Mouse (Mus musculus) adrenal gland, postnatal 36 days (tissue): ENCODE results near the gene Gm13199. TPM values are rescaled to one million over a fixed set of nuclear protein-coding genes. Genes with fewer than 3 reads are reported as not detected.

Experiments used
- DNase-seq, 2 experiments: peaks; one replicate each; pipeline ENCODE4 v3.0.0; 2021; ENCODE audit warnings: mixed read lengths in 1 of 2
- long read RNA-seq, 2 experiments: library from polyadenylated mRNA; stranded (forward); transcript quantifications; one replicate each; pipeline ENCODE4 v2.0.0; 2021; ENCODE audit warnings: borderline sequencing depth in 2 of 2
- total RNA-seq, 2 experiments: library from RNA; stranded (reverse); gene quantifications; 2 replicates each; pipeline ENCODE4 v1.2.3; 2021

Gene Gm13199
- total RNA-seq = under 1 TPM; 0.66 to 0.73 TPM
- long read RNA-seq, experiment 1 = 0 reads
- long read RNA-seq, experiment 2 = 0 reads

DNA sequence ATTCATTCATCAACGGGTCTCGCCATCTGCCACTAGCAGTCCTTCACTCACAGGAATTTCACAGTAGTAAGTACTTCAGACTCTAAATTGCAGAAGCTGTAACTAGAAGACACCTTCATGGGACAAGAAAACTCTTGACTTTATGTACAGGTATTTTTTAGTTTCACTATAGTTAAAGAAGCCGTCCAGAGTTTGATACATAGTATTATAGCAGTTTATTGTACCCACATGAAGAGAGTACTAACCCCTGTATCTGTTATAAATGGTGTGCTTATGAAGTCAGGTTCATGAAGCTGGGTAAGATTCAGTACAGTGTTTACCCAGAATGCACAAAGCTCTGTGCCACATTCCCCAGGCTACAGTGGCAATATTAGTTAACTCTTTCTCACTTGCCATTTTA lies at the start of gene Gm13199:
Gene Gm13199, minus strand, starts transcription at position 101 of the 400 bp plus-strand sequence.
- no peak for DNase-seq

GRCm38 (mm10) chr2:5911282-5911965 lies 48.7 kb upstream of the Gm13199 start:
- DNase-seq = no peak

GRCm38 (mm10) chr2:5906625-5907024 lies 43.9 kb upstream of the Gm13199 start:
- DNase-seq = peak; percentile 40 to 65

DNA sequence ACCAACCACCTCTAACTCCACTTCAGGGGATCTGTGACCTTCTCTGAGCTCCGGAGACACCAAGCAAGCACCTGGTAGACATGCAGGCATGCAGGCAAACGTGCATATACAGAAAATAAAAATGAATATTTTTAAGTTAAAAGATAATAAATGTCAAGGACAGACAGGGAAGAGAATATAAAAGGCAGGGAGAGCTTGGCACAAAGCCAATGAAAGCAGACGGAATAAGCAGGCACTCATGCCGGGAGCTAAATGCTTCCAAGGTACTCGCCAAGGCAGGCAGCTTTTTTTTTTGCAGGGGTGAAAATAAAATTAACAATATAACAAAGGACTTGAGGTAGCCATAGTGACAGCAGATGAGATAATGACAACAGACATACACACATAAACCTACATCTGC lies 43.4 kb upstream of the Gm13199 start:
- peak; percentile 50 to 76 for DNase-seq

- DNase-seq = peak; percentile 25 to 55
Measured at GRCm38 (mm10) chr2:5900145-5900544, 37.4 kb upstream of the Gm13199 start.

GRCm38 (mm10) chr2:5894843-5895570 lies 32.3 kb upstream of the Gm13199 start, which contains the start of gene Sec61a2:
TSS of gene Sec61a2 (minus strand) at chr2:5895432.
- peak; percentile 99 to 100 for DNase-seq

DNA sequence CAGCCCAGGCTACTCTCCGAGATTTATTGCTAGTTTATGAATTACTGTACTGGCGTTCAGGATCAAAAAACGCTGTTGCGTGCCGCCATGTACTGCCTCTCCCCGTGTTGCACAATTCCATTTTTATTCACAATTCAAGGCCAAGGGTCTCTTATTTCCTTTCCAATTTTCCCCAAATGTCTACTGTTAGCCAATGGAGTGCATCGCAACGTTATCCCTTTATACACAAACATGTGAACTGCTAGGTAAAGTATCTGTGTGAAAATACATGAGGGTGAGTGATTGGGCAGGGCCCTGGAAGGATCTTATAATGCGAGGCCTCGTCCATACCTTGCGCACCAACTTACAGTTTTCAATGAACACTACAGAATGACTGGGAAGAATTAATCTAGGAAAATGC lies 31.6 kb upstream of the Gm13199 start:
- peak in 1 of 2 experiments; percentile 12 for DNase-seq

- DNase-seq = no peak
Measured at GRCm38 (mm10) chr2:5889412-5889811, 26.7 kb upstream of the Gm13199 start.

- DNase-seq = no peak
Measured at GRCm38 (mm10) chr2:5888865-5889264, 26.1 kb upstream of the Gm13199 start.

- no peak for DNase-seq
Measured at GRCm38 (mm10) chr2:5877446-5877845, 14.7 kb upstream of the Gm13199 start.

- no peak for DNase-seq
Measured at GRCm38 (mm10) chr2:5869746-5870145, 7.0 kb upstream of the Gm13199 start.

DNA sequence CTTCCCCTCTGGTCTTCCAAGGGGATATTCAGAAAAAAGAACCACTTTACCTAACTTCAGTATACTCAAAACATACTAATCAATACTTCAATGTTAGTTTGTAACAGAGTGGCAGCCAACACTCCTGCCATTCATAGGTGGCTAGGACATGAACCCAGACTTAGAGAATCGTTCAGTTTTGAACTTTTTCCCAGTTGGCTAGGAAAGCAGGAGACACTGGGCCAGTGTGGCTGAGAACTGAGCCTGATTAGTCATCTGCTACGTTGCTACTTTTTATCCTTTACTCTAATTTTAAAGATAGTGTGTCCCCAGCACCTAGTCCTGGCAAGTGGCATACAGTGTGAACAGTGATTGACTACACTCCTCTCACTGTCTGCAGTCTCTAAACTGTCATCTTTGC lies 4.9 kb upstream of the Gm13199 start:
- no peak for DNase-seq

GRCm38 (mm10) chr2:5851866-5852265 lies 10.9 kb downstream of the Gm13199 start:
- no peak for DNase-seq

- DNase-seq = peak; percentile 67 to 71
Measured at GRCm38 (mm10) chr2:5851116-5851515, 11.6 kb downstream of the Gm13199 start.

DNA sequence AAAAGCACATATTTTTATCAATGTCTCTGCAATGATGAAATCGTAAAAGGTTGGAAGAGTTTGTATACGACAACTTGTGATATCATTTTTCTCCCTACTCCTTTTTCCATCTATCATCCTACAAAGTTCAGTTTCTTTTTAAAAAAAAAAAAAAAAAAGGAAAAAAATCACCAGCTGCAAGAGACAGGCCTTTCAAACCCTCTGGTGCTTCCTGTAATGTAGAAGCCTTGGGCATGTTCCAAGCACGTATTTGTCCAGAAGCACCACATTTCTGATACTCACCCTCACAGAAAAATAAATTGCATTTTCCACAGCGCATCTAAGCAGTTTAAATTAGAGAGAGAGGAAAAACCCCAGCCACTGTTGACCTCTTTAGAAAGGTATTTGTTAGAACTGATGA lies 16.9 kb downstream of the Gm13199 start:
- DNase-seq = no peak

DNA sequence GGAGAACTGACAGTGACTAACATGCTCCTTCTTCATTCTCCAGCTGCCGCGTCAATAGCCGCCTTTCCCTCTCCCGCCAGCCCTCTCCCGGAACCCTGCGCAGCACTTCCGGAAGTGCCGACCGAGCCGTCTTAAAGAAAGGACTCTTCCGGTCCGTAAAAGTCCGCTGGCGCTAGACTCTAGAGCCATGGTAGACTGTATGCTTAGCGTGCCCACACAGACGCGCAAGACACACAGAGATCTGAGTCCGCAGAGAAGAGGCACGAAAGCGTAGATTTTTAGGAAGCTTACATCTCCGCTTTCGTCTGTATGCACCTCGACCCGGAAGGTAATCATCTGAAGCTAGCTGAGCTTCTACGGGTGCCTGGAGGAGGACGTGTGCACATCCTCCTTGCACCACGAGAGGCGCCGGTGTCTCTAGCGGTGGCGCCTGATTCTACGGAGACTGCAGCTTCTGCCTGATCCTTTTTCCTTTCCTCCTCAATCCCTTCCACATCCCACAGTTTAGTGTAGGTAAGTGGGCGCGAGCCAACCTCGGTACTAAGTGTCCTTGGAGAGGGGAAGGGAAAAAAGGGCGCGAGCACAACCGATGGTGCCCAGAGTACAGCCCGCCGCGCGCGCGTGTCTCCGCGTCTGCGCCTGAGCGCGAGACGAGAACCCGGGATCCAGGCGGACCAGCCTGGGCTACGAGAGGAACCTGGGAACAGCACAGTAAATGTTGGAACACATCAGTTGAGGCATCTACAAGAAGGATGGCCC lies 17.7 kb downstream of the Gm13199 start, which contains the start of the genes Nudt5 and Cdc123:
Gene Nudt5, plus strand, starts transcription at position 147 of the 759 bp plus-strand sequence.
Gene Cdc123, minus strand, starts transcription at position 292 of the 759 bp plus-strand sequence.
- peak; percentile 86 to 90 for DNase-seq

- peak in 1 of 2 experiments; percentile 7 for DNase-seq
Measured at GRCm38 (mm10) chr2:5844181-5844872, 18.4 kb downstream of the Gm13199 start.

- no peak for DNase-seq
Measured at GRCm38 (mm10) chr2:5840815-5841214, 21.9 kb downstream of the Gm13199 start.

DNA sequence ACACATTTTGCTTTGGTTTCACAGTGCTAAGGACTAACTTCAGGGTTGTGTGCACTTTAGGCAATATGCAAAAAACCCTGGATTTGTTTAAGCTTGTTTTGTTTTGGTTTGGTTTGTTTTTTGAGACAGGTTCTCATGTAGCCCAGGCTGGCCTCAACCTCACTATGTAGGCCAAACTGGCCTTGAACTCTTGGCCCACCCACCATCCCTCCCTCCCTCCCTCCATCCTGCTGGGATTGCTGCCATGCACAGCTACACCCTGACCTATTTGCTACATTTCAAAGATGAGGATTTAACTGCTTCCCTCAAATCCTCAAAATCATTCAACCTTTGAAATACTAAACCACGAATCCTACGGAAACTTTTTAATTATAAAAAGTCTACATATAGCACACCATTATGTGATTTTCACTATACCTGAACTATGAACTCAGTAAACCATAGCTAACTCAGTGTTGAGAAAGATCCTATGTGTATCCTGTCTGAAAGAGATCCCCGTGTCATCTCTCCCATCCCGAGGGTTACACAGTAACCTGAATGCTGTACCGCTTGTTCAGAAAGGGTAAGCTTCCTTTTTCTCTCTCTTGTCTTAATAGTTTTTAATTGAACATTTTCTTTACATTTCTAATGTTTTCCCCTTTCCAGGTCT lies 37.3 kb downstream of the Gm13199 start:
- no peak for DNase-seq

DNA sequence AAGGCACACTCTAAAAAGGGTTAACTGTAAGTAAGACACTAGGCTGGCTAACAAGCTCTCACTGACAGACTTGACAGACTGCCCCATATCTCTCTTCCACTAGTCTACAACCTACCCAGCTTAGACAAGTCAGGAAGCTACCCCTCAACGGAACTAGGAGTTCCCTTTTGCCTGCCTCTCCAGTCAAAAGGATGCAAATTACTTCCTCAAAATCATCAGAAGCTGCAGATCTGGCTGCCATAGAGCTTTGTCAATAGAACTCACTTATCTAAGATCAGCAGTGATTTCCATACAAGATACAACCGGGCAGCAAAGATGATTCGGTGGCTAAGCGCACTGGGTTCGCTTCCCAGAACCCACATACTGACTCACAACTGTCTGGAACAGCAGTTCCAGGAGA lies 38.0 kb downstream of the Gm13199 start:
- DNase-seq = no peak

GRCm38 (mm10) chr2:5824213-5824612 lies 38.5 kb downstream of the Gm13199 start:
- no peak for DNase-seq
